Mouse (Mus musculus) G1E (cell line): ENCODE data around the gene Tbc1d16.

Source experiments
- CTCF ChIP-seq: IDR thresholded peaks from 2 replicates; pipeline ENCODE4 v1.5.1; 2012; ENCODE audit warnings: low read depth, low read length, inconsistent platforms, mixed read lengths
- GATA1 ChIP-seq: IDR thresholded peaks from 2 replicates; pipeline ENCODE4 v1.6.1; 2012; ENCODE audit warnings: borderline replicate concordance, low read length, inconsistent platforms, mixed read lengths
- TAL1 ChIP-seq: conservative IDR thresholded peaks from 2 replicates; pipeline ENCODE4 v1.6.1; 2012; ENCODE audit warnings: low read depth, low read length, inconsistent platforms, mixed read lengths

DNA sequence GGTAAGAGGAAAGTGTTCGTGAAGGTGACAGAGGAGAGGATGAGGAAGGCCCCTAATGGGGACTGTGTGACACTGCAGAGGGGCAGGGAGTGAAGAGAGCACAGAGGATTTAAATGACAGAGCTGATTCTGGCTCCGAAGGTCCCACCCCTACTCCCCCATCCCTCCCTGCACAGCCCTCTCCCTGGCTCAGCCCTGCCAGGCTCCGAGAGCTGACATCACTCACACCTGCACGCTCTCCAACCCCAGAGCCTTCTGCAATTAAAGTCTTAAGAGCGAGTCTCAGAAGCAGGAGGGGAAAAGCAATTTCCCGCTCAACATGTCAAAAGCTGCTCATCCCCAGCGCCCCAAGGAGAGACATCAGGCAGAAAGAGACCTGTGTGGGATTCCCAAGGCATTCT is 109.4 kb downstream of the Tbc1d16 start:
- TF ChIP-seq CTCF (no peak), TAL1 (no peak), GATA1 (no peak)
